Mouse (Mus musculus) cerebellum, adult 11 months (tissue): ENCODE results near the gene Rpl29.
A peak's percentile ranks its signal among the peaks of the same experiment; 100 is the strongest.

Experiments used
- DNase-seq: peaks from one replicate; pipeline ENCODE4 v3.0.0; 2022

Gene Rpl29

DNA sequence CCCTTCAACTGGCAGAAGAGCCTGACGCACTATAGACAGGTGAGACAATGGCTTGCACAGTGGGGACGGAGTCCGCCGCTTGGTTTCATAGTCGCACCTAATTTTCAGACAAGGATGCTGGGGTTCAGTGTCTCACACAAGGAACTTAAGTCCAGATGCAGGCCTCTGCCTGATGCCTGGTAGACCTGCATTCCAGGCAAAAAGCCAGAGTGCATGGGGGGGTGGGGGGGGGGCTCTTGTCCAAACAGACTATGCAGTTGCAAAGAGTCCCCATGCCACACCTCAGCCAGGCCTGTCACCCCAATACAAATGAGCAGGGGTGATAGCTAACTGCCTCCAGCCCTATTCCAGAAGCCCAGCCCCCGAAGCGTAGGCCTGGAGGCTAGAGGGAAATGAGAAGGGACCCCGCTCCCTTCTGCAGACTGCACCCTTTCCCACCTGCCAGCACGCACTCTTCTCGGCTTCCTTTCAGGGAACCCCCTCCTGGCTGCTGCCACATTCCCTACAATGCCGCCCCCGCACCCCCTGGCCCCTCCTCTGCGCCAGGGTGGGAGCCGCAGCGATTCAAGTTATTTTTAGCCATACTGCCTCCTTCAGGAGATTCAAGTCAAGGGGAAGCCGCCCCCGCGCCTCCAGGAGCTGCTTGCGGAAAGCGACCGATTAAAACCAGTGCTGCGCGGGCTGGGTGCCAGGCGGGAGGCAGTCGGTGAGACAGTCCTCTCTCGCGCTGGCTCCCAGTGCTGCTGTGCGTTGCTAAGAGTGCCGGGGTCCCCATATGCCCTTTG, 11.2 kb upstream of the Rpl29 start:
- DNase-seq: peak; percentile 70

DNA sequence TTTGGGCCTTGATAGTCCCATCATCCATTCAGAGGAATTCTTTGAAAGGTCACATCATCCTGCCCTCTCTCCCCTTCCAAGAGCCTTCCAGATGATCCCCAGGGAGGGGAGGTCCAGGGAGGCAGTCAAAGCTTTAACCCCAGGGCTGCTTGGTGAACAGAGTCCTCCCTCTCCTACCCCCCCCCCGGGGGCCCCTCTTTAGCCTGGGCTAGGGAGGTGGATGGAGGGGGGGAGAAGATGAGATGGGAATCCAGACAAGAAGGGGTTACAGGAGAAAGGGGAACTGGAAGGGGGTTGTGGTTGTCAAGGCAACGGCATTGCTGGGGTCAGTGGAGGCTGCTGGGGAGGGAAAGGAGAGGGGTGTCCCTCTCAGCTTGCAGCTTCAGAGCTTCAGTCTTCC, 8.6 kb upstream of the Rpl29 start:
- no peak for DNase-seq

DNA sequence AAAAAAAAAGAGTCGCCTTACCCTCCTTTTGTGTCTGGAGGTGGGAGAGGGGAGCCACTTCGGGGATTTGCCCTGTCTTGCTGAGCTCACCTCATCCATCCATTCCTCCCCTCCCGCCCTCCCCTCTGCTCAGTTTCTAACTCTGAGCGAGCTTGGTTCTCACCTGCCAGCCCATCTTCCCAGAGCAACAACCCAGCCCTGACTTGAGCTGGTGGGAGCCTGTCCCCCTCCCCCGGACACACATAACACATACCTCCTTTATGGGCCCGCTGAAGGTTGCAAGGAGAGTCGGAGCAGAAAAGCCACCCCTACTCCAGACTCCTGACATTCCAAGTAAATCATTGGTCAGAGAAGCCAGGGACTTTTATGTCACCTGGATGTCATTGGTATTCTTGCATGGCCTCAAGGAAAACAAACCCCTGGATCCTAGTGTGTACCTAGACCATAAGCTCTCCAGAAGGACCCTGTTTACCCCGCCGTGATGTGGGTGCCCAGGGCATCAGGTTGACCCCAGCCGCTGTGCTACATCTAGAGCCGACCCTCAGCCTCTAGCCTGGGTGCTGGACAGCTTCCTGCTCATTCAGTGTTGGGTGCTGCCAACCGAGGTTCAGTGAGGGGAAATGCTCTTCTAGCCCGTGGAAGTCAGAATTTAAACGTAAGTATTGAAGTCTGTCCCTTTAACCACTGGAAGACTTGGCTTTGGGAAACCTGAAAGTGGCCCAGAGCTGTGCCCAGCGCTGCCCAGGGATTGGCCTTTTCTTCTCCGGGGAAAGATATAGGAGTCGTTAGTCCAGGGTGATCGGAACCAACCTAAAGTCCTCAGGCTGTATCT, 8.0 kb upstream of the Rpl29 start:
- DNase-seq: no peak

DNA sequence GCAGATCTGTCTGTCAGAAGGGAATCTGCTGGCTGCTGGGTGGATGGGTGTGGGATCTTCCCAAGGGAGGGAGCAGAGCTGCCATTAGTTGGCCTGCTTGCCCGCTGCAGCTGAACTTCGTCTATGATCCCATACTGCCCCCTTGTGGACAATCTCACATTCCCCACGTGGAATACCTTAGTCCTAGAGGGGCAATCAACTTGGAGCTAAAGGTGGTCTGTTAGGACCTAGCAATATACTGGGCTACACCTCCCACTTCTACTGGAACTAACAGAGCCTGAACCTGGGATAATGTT, 7.4 kb upstream of the Rpl29 start:
- DNase-seq: peak; percentile 78

DNA sequence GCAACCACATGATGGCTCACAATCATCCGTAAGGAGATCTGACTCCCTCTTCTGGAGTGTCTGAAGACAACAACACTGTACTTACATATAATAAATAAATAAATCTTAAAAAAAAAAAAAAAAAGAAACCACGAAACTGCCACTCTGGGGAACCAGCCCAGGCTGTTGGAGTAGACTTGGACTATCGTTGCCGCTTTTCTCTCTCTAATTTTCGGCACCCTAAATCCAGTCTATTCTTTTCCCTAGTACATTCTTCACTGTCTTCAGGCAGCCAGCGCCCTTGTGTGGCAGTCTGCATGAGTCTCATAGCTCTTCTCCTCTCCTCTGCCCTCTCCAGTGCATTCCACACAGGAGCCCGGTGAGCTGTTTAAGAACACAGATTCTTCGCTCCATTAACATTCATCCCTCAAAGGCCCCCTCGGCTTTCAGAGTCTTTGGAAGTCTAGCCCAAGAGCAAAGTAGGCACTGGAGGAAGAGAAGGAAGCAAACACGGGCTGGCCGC, 484 bp upstream of the Rpl29 start:
- no peak for DNase-seq

DNA sequence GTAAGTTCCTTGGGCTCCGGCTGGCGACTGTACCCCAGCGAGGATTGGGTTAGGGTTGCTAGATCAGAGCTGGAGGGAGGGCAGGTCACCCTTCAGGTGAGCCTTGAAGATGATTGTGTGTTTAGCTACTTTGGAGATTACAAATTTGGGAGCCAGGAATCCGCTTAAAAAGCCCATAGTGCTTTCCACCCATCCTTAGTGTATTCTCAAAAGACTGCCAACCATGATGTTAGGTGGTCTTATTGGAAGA, 686 bp downstream of the Rpl29 start:
- no peak for DNase-seq

DNA sequence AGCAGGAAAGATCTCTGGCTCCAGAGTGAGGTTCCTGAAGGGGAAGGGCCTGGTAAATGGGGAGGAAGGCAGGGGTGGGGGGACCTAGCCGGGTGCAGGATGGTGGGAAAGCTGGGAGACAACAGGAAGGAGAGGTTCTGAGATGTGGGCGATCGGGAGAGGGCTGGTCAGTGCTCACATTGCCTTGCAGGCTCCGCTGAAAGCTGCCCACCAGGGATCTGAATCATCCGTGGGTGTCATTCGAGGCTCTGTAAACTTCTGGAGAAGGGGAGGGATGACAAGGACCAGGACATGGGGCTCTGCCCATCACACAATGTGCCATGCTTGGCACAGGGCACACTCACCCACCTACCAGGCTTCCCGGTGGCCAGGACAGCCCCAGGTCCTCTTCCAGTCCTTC, 4.1 kb downstream of the Rpl29 start:
- no peak for DNase-seq

DNA sequence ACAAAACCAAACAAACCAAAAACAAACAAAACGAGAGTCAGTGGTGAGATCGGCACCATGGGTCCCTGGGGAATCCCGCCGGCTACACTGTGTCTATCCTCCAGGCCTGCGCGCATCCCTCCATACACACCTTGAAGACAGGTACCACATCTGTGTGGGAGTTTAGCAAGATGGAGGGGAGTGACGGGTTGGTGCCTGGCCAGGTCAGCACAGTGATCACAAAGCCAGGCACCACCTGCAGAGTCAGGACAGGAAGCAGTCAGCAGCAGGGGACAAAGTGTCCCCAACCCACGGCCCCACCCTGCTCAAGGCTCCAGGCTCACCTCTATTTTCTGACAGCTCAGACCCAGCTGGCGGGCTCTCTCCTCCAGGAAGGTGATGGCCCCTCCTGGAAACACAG, 7.3 kb downstream of the Rpl29 start:
- no peak for DNase-seq

DNA sequence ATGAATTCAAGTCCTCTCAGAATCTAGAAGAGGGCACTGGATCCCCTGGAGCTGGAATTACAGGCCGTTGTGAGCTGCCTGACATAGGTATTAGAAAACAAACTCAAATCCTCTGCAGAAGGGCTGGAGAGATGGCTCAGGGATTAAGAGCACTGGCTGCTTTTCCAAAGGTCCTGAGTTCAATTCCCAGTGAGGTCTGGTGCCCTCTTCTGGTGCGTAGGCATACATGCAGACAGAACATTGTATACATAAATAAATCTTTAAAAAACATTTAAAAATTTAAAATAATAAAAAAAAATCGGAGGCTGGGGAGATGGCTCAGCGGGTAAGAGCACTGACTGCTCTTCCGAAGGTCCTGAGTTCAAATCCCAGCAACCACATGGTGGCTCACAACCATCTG, 13.4 kb downstream of the Rpl29 start:
- DNase-seq: no peak

DNA sequence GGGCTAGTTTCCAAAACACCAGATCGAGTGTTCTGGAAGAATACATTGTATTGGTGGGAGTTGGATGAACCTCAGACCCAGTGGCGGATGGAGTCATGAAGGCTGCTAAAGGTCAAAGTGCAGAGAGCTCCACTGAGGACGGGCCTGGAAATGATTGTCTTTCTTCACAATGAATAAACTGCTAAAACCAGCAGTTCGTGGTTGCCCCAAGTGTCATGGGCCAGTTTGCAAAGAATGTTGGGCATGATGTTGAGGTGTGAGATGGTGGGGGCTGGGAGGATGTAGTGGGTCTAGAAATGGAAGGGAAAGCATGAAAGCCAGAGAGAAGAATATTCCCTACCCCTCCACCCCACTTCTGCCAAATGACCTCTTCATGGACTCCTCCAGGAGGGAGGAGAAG, 15.6 kb downstream of the Rpl29 start:
- DNase-seq: no peak

DNA sequence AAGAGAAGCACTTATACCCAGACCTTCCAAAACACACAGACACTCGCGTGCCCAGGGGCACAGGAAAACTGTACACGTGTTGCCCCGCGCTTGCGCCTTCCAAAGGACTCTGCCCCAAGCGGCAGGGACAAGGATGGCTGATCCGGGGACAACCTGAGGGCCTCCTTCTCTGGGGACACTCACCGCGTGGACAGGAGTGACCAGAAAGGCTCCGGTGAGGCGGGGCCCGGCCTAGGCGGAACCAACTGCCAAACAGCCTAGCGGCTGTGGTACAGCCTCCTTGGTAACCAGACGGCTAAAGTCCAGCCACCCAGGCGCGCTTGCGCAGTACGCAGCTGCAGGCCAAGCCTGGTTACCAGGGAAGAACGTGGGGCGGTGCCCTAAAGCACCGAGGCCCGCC, 18.1 kb downstream of the Rpl29 start, which contains the start of the genes Abhd14b and Abhd14a:
Gene Abhd14b (plus strand): TSS at position 112 of the 400 bp plus-strand sequence.
Gene Abhd14a (minus strand): TSS at position 331 of the 400 bp plus-strand sequence.
- DNase-seq: peak; percentile 95

DNA sequence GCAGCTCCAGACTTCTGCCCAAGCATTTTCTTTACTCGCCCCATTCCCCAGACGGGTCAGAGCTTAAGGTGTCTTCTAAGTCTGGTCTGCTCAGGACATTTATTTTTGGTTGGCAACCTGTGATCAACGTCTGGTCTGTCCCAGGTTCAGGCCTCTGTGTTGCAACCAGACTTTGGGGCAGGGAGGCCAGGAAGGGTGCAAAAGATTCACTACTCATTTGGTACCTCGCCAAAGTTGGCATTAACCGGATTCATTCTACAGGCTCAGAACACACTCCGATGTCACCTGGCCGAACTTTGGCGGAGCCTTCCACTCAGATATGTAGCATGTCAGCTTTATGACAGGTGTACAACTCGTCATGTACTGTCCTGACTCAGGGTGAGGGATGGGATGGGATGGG, 18.7 kb downstream of the Rpl29 start:
- DNase-seq: no peak

DNA sequence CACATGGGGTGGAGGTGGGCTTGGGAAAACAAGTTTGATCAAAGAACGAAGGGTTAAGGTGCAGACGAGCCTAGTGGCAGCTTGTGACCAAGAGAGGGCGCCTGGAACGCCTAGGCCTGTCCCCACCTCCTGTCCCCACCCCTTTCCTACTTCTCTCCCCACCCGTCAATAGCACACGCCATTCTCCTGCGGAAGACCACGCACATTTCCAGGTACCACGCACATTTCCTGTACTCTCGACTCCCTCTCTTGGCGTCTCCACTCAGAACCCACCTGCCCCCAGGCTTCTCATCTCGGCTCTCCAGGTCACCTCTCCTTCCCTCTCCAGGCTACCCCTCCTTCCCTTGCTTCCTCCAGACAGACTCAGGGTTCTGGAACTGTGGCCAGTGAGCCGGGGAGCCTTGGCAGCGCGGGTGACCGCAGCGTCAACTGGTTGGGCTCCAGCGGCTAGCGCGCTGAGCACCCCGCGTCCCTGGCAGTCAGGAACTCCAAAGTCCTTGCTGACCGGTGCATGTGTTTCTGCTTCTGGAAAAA, 19.3 kb downstream of the Rpl29 start:
- peak; percentile 82 for DNase-seq

DNA sequence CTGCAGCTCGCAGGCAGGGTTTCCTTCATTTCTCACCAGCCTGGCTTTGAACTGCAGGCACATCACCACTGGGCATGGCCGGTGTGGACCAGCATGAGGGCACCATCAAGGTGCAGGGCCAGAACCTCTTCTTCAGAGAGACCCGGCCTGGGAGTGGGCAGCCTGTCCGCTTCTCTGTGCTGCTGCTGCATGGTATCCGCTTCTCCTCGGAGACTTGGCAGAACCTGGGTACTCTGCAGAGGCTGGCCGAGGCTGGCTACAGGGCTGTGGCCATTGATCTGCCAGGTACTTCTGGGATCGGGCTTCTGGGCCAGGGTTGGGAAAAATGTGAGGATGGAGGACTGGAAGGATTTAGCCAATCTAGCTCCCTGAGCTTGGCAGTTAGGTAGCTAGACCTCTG, 20.7 kb downstream of the Rpl29 start:
- DNase-seq: no peak

DNA sequence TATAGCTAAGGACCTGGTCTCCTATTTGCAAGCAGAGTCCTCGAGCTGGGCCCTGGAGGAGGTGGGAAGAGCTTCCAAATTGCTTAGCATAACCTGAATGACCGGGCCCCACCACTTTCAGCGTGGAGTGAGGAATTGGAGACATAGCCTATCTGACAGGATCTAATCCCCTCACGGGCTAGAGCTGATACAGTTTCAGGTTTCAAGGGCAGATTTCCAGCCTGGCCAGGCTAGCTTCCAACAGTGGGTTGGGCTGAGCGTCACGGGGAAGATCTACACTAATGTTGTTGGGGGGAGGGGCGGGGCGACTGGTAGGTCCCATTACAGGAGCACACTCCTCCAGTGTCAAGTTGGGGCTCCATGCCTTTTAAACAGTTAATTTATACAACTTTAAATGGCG, 21.4 kb downstream of the Rpl29 start:
- no peak for DNase-seq

DNA sequence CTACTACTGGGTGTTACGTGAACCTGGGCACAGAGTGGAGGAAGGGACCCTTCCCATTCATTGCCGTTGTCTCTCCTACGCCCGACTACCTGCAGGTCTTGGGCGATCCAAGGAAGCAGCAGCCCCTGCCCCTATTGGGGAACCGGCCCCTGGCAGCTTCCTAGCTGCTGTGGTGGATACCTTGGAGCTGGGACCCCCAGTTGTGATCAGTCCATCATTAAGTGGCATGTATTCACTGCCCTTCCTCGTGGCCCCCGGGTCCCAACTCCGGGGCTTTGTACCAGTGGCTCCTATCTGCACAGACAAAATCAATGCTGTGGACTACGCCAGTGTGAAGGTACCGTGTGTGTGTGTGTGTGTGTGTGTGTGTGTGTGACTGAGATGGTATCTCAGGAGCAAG, 22.0 kb downstream of the Rpl29 start:
- DNase-seq: no peak

DNA sequence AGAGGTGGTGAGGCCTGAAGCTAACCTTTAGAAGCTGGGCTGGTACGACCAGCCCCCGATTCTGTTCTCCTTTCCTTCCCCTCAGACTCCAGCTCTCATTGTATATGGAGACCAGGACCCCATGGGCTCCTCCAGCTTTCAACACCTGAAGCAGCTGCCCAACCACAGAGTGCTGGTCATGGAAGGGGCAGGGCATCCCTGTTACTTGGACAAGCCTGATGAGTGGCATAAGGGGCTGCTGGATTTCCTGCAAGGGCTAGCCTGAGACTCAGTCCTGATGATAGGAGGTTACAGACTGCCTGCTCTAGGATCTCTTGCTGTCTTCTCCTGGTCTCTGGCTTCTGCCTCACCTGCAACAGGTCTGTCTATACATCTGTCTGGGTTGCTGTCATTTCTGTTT, 22.6 kb downstream of the Rpl29 start:
- no peak for DNase-seq

DNA sequence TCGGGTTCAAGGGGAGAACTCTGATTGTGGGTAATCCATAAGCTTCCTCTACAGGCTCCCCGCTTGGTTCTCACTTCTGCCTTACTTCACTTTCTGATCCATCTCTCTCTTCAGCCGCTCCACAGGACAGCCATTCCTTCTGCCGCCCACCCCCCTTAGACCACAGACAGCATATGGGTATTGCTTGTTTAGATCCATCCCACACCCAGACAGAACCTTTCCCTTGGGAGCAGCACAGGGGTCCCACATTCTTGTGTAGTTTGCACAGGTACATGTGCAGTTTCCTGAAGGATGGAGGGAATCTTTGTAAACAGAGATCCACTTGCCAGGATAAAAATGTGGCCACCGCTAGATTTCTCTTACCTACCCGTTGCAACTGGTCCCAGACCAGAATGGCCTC, 23.1 kb downstream of the Rpl29 start:
- no peak for DNase-seq

DNA sequence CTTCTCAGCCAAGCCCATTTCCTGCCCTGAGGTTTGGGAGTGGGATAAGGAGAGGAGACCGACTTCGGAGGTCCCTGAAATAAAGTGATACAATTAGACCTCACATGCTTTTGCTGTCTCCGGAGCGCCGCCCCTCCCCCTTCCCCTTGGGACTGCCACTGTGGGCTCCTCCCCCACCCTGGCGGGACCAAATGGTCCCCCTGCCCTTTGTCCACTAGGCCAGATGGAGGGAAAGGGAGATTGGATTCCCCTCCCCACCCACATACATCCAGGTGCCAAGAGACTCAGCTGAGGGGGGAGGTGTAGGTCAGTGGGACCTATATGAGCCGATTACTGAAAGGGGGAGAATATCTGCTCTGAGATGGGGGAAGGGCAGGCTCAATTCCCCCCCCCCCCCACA, 23.6 kb downstream of the Rpl29 start:
- peak; percentile 84 for DNase-seq

DNA sequence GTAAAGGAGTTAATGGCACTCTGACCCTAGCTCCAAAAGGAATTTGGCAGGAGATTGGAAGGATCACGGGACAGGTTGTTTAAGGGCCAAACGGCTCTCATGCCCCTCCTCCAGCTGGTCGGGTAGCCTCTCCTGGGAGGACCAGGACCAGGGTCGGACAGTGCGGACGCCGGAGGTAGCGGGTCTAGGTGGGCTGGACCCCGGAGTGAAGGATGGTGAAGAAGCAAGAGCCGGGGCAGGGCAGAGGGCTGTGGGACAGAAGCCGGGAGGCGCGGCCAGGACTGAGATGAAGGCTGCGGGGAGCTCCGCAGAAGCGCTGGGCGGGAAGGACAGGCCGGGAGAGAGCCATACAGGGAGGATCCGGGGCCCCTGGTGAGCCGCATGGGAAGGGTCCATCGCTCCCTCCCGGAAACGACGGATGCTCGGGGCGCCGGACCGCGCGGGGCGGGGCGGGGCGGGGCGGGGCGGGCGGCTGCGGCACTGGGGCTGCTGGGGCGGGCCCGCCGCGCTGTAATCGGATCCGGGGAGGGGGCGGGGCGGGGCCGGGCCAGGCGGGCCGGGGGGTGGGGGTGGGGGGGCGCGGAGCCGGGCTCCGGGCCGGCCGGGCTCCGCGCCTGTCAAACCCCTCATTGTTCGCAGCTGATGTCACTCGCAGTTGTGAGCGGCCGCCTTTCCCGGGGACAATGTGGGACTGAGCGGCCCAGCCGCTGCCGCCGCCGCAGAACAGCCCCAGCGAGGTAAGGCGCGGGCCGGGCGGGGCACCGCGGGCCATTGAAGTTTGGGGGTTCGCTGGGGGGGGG, 24.2 kb downstream of the Rpl29 start, which contains the start of gene Pcbp4:
Gene Pcbp4 (plus strand): TSS at position 21 of the 800 bp plus-strand sequence.
- no peak for DNase-seq

DNA sequence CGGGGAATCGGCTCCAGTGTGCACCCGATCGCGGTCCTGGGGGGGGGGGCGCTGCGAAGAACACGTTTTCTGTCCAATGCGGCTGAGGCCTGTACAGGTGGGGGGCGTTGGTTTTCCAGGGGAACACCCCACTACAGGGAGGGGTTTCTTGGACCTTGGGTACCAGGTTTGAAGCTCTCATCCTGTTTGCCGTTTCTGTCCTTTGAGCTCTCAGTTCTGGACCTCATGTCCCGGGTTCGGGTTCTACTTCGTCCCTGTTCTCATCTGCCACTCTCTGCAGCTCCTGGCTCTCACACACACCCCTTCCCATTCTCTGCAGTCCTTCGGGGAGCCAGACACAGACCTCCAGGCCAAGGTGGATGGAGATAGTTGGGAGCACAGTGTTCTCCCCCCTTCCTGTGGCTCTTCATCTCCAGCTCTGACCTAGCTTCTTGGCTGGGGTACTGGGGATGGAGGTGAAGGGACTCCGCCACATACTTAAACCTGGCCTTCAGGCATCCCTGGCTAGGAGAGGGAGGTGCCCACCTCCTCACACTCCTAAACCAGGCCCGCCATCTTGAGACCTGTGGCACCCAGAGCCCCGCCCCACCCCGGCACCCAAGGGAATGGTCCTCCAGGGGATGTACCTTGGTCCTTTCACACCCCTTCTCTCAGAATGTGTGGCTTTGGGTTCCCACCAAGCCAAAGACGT, 25.0 kb downstream of the Rpl29 start:
- no peak for DNase-seq

DNA sequence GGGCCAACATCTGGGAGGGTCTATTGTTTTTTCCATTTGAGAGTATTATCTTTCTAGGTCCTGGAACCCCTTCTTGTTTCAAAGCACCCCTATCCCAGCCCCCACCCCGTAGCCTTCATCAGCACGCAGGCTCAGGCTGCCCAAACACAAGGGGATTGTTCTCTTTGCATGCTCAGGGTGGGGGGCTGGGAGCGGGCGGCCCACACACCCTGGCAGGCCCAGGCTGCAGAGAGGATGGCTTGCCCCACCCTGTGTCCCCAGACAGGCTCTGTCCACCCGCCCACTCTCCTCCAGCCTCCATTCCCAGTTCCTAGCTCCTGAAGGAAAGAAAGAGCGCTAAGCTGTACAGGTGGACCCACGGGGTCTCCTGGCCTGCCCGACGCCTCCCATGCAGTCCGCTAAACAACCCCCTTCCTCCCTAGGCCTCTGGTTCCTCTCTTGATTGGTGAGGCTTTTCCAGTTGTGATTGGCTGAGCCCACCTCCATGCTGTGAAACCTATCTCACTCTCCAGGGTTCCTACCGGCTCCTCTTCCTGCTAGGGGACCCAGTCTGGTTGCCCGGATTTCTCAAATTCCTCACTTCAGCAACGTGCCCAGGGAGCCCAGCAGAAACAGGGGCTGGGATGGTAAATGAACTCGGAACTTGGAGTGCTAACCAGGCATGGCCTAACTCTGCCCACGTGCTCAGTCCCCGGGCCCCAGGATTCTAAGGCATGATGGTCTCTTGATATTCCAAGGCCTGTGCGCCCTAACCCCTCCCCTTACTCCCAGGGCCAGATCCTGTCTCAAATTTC, 25.8 kb downstream of the Rpl29 start:
- DNase-seq: no peak
